15 mouse cellular contexts compared by ENCODE assay signal in genomic region chr11:114793868-114794545, GRCm38 (mm10). TPM values are rescaled to one million over a fixed set of nuclear protein-coding genes. Genes with fewer than 3 reads are reported as not detected.
DNase-seq lines count a peak whose midpoint lies in the region; ATAC-seq and TF ChIP-seq lines count a peak whose summit lies in the region.
"Had no signal": no experiment of that assay in that cellular context is flagged by ENCODE, and none has a peak within 500 bp of the region (broad histone marks: within the 10 kb centered on the region; RNA-seq: fewer than 3 reads in every experiment).

No protein-coding gene starts in this region.

- no peak for DNase-seq in liver, postnatal 0 days
- DNase-seq in forebrain, embryonic 10.5 days (ENCODE audit: extremely low spot score, low spot score): no peak
- no peak for DNase-seq in hindbrain, postnatal 0 days (ENCODE audit: low spot score)
- peak; percentile 28 for DNase-seq in stomach, postnatal 0 days (ENCODE audit: low spot score)
- no peak for DNase-seq in urinary bladder, postnatal 4 days (ENCODE audit: low spot score in 2 of 2)
- DNase-seq in kidney, adult 18-20 months: no peak
- DNase-seq in kidney, postnatal 14 days: no peak
- DNase-seq: gastrocnemius, postnatal 14 days had no signal

- peaks cover 53% of the 10 kb centered on the region for H3K27me3 ChIP-seq in liver, postnatal 0 days (ENCODE audit: insufficient read depth, low read length)
- H3K27me3 ChIP-seq in liver, embryonic 12.5 days (replicated peaks): peaks cover 86% of the 10 kb centered on the region
- H3K27me3 ChIP-seq in forebrain, embryonic 10.5 days (ENCODE audit: poor library complexity, severe bottlenecking): peaks cover 56% of the 10 kb centered on the region
- no peaks in the 10 kb centered on the region for H3K27me3 ChIP-seq in hindbrain, postnatal 0 days (ENCODE audit: insufficient read depth, low read length)
- H3K27me3 ChIP-seq in stomach, postnatal 0 days (ENCODE audit: control insufficient read depth, insufficient read depth, low read length): peaks cover 11% of the 10 kb centered on the region

- H3K27ac ChIP-seq in liver, postnatal 0 days (ENCODE audit: low read depth): no peak overlapping the region
- H3K27ac ChIP-seq in liver, embryonic 12.5 days: no peak overlapping the region
- peak overlapping the region; percentile 95 for H3K27ac ChIP-seq in forebrain, embryonic 10.5 days
- H3K27ac ChIP-seq in hindbrain, postnatal 0 days: peak overlapping the region; percentile 85; the same call in 1 of the 2 replicates
- no peak overlapping the region for H3K27ac ChIP-seq in stomach, postnatal 0 days (replicated peaks)
- H3K27ac ChIP-seq: limb, embryonic 12.5 days; macrophage; stomach, embryonic 15.5 days had no signal

- no peak for TF ChIP-seq CTCF in liver, postnatal 0 days (IDR thresholded peaks at IDR 0.05; ENCODE audit: low read depth)
- no peak for TF ChIP-seq CTCF in hindbrain, postnatal 0 days (IDR thresholded peaks at IDR 0.05; ENCODE audit: low read depth)
- no peak for TF ChIP-seq CTCF in stomach, postnatal 0 days (IDR thresholded peaks at IDR 0.05; ENCODE audit: low read depth)

- H3K9ac ChIP-seq in liver, postnatal 0 days (replicated peaks): no peak overlapping the region
- no peak overlapping the region for H3K9ac ChIP-seq in liver, embryonic 12.5 days
- peak overlapping the region; percentile 25; the same call in 1 of the 2 replicates for H3K9ac ChIP-seq in hindbrain, postnatal 0 days (replicated peaks; ENCODE audit: low read length)
- no peak overlapping the region for H3K9ac ChIP-seq in stomach, postnatal 0 days (ENCODE audit: low read length)
- H3K9ac ChIP-seq: limb, embryonic 12.5 days; stomach, embryonic 15.5 days had no signal

- no peak for TF ChIP-seq EP300 in liver, postnatal 0 days (IDR thresholded peaks at IDR 0.05; ENCODE audit: low read depth)
- TF ChIP-seq EP300 in stomach, postnatal 0 days (optimal IDR thresholded peaks at IDR 0.05): no peak

- H3K4me2 ChIP-seq in liver, postnatal 0 days (ENCODE audit: low read depth, low read length): no peak overlapping the region
- no peak overlapping the region for H3K4me2 ChIP-seq in liver, embryonic 12.5 days
- H3K4me2 ChIP-seq in hindbrain, postnatal 0 days (ENCODE audit: low read depth, low read length): peak overlapping the region; percentile 68
- H3K4me2 ChIP-seq in stomach, postnatal 0 days (replicated peaks; ENCODE audit: low read depth): no peak overlapping the region
- H3K4me2 ChIP-seq: stomach, embryonic 15.5 days had no signal

- no peaks in the 10 kb centered on the region for H3K9me3 ChIP-seq in liver, postnatal 0 days (ENCODE audit: low read length)
- no peaks in the 10 kb centered on the region for H3K9me3 ChIP-seq in liver, embryonic 12.5 days (replicated peaks)
- H3K9me3 ChIP-seq in forebrain, embryonic 10.5 days: no peaks in the 10 kb centered on the region
- no peaks in the 10 kb centered on the region for H3K9me3 ChIP-seq in hindbrain, postnatal 0 days (ENCODE audit: low read length)
- no peaks in the 10 kb centered on the region for H3K9me3 ChIP-seq in stomach, postnatal 0 days (ENCODE audit: control insufficient read depth, low read length)
- H3K9me3 ChIP-seq: limb, embryonic 12.5 days; stomach, embryonic 15.5 days had no signal

- WGBS in liver, postnatal 0 days (ENCODE audit: insufficient replicate concordance): 60% methylated on average over 19 of the region's 19 CpGs
- WGBS in liver, embryonic 12.5 days (ENCODE audit: insufficient replicate concordance): 54% methylated on average over 19 of the region's 19 CpGs
- 71% methylated on average over 19 of the region's 19 CpGs for WGBS in forebrain, embryonic 10.5 days
- 35% methylated on average over 19 of the region's 19 CpGs for WGBS in hindbrain, postnatal 0 days
- 63% methylated on average over 19 of the region's 19 CpGs for WGBS in stomach, postnatal 0 days

- H3K4me3 ChIP-seq in liver, postnatal 0 days (ENCODE audit: low read depth, low read length): no peak overlapping the region
- no peak overlapping the region for H3K4me3 ChIP-seq in liver, embryonic 12.5 days
- peak overlapping the region; percentile 58 for H3K4me3 ChIP-seq in forebrain, embryonic 10.5 days
- H3K4me3 ChIP-seq in hindbrain, postnatal 0 days (ENCODE audit: low read length): no peak overlapping the region
- no peak overlapping the region for H3K4me3 ChIP-seq in stomach, postnatal 0 days (ENCODE audit: low read depth, low read length)
- H3K4me3 ChIP-seq: limb, embryonic 12.5 days; stomach, embryonic 15.5 days had no signal

- peaks cover 12% of the 10 kb centered on the region for H3K4me1 ChIP-seq in liver, postnatal 0 days (ENCODE audit: insufficient read depth)
- H3K4me1 ChIP-seq in liver, embryonic 12.5 days: peaks cover 15% of the 10 kb centered on the region; the same call in 1 of the 2 replicates
- peaks cover 86% of the 10 kb centered on the region for H3K4me1 ChIP-seq in forebrain, embryonic 10.5 days
- peaks cover 46% of the 10 kb centered on the region for H3K4me1 ChIP-seq in hindbrain, postnatal 0 days (ENCODE audit: insufficient read depth, low read length)
- no peaks in the 10 kb centered on the region; the same call in 1 of the 2 replicates for H3K4me1 ChIP-seq in stomach, postnatal 0 days (replicated peaks; ENCODE audit: control insufficient read depth, insufficient read depth)

- no peaks in the 10 kb centered on the region for H3K36me3 ChIP-seq in liver, postnatal 0 days (replicated peaks; ENCODE audit: insufficient read depth, low read length)
- H3K36me3 ChIP-seq in liver, embryonic 12.5 days: no peaks in the 10 kb centered on the region
- H3K36me3 ChIP-seq in forebrain, embryonic 10.5 days (replicated peaks): no peaks in the 10 kb centered on the region
- no peaks in the 10 kb centered on the region for H3K36me3 ChIP-seq in hindbrain, postnatal 0 days (ENCODE audit: insufficient read depth, low read length)
- H3K36me3 ChIP-seq in stomach, postnatal 0 days (ENCODE audit: control insufficient read depth, insufficient read depth, low read length): no peaks in the 10 kb centered on the region
- H3K36me3 ChIP-seq: limb, embryonic 12.5 days; stomach, embryonic 15.5 days had no signal

- ATAC-seq in liver, postnatal 0 days: peak; percentile 9; the same call in 1 of the 2 replicates
- ATAC-seq in liver, embryonic 12.5 days: no peak
- ATAC-seq in hindbrain, postnatal 0 days: no peak
- ATAC-seq in stomach, postnatal 0 days (ENCODE audit: low FRiP score, low TSS enrichment): no peak

RNA-seq across cellular contexts. Expression of gene Btbd17, which starts 1.7 kb away (rescaled TPM):
- polyA plus RNA-seq in liver, postnatal 0 days (2015; fragmentation: Nextera tagmentation; extraction: Ambion mirVana): not detected in 2 replicates
- not detected in 2 replicates for polyA plus RNA-seq in liver, embryonic 12.5 days (2016; fragmentation: Nextera tagmentation; extraction: Ambion mirVana)
- polyA plus RNA-seq in forebrain, embryonic 10.5 days (2016; fragmentation: Nextera tagmentation; extraction: Ambion mirVana): 20.7 and 20.8 TPM in 2 replicates
- 84.6 and 94.0 TPM in 2 replicates for total RNA-seq in hindbrain, postnatal 0 days (2014; rRNA removed)
- 30.4 and 31.1 TPM in 2 replicates for polyA plus RNA-seq in hindbrain, postnatal 0 days (2015; fragmentation: Nextera tagmentation; extraction: Ambion mirVana)
- polyA plus RNA-seq in stomach, postnatal 0 days (2015; fragmentation: Nextera tagmentation; extraction: Ambion mirVana): 0.44 and 0.74 TPM in 2 replicates
- total RNA-seq: CH12.LX had no signal
- polyA plus RNA-seq: macrophage had no signal

RNA-seq across cellular contexts. Expression of gene Gpr142, which starts 4.7 kb away (rescaled TPM):
- polyA plus RNA-seq in liver, postnatal 0 days (2015; fragmentation: Nextera tagmentation; extraction: Ambion mirVana): not detected in 2 replicates
- not detected in 2 replicates for polyA plus RNA-seq in liver, embryonic 12.5 days (2016; fragmentation: Nextera tagmentation; extraction: Ambion mirVana)
- 0.21 TPM in 1 of 2 replicates, not detected in the other for polyA plus RNA-seq in forebrain, embryonic 10.5 days (2016; fragmentation: Nextera tagmentation; extraction: Ambion mirVana)
- total RNA-seq in hindbrain, postnatal 0 days (2014; rRNA removed): 0.58 TPM in 1 of 2 replicates, not detected in the other
- polyA plus RNA-seq in hindbrain, postnatal 0 days (2015; fragmentation: Nextera tagmentation; extraction: Ambion mirVana): not detected in 2 replicates
- 0.08 TPM in 1 of 2 replicates, not detected in the other for polyA plus RNA-seq in stomach, postnatal 0 days (2015; fragmentation: Nextera tagmentation; extraction: Ambion mirVana)
- total RNA-seq: CH12.LX; gastrocnemius, postnatal 14 days had no signal
- polyA plus RNA-seq: heart, postnatal 0 days; large intestine, adult 2 months; limb, embryonic 12.5 days; macrophage had no signal

RNA-seq across cellular contexts. Expression of gene Kif19a, which starts 28.8 kb away (rescaled TPM):
- polyA plus RNA-seq in liver, postnatal 0 days (2015; fragmentation: Nextera tagmentation; extraction: Ambion mirVana): 0.11 and 0.13 TPM in 2 replicates
- 0.13 TPM in 1 of 2 replicates, not detected in the other for polyA plus RNA-seq in liver, embryonic 12.5 days (2016; fragmentation: Nextera tagmentation; extraction: Ambion mirVana)
- 0.33 and 0.71 TPM in 2 replicates for polyA plus RNA-seq in forebrain, embryonic 10.5 days (2016; fragmentation: Nextera tagmentation; extraction: Ambion mirVana)
- total RNA-seq in hindbrain, postnatal 0 days (2014; rRNA removed): 7.4 and 13.5 TPM in 2 replicates
- polyA plus RNA-seq in hindbrain, postnatal 0 days (2015; fragmentation: Nextera tagmentation; extraction: Ambion mirVana): 0.99 and 1.6 TPM in 2 replicates
- 0.35 and 0.58 TPM in 2 replicates for polyA plus RNA-seq in stomach, postnatal 0 days (2015; fragmentation: Nextera tagmentation; extraction: Ambion mirVana)
- polyA plus RNA-seq: limb, embryonic 12.5 days had no signal

RNA-seq across cellular contexts. Expression of gene Gprc5c, which starts 56.9 kb away (rescaled TPM):
- 23.2 and 24.9 TPM in 2 replicates for polyA plus RNA-seq in liver, postnatal 0 days (2015; fragmentation: Nextera tagmentation; extraction: Ambion mirVana)
- 14.3 TPM in 2 replicates for polyA plus RNA-seq in liver, embryonic 12.5 days (2016; fragmentation: Nextera tagmentation; extraction: Ambion mirVana)
- 31.7 and 32.3 TPM in 2 replicates for polyA plus RNA-seq in forebrain, embryonic 10.5 days (2016; fragmentation: Nextera tagmentation; extraction: Ambion mirVana)
- 12.8 and 14.1 TPM in 2 replicates for total RNA-seq in hindbrain, postnatal 0 days (2014; rRNA removed)
- polyA plus RNA-seq in hindbrain, postnatal 0 days (2015; fragmentation: Nextera tagmentation; extraction: Ambion mirVana): 7.5 and 7.8 TPM in 2 replicates
- 10.8 and 11.2 TPM in 2 replicates for polyA plus RNA-seq in stomach, postnatal 0 days (2015; fragmentation: Nextera tagmentation; extraction: Ambion mirVana)
- total RNA-seq: CH12.LX had no signal

Comparison
In these comparisons a context has a peak if more than half of its experiments do, and no peak if none do; other contexts are left out.
1. H3K27ac ChIP-seq: peak in forebrain, embryonic 10.5 days (single experiment) and hindbrain, postnatal 0 days (single experiment); none in liver, postnatal 0 days (single experiment), liver, embryonic 12.5 days (single experiment) and stomach, postnatal 0 days (single experiment).
2. RNA of gene Btbd17, which starts 1.7 kb away (polyA plus RNA-seq): 30.4 to 31.1 TPM in hindbrain, postnatal 0 days and 20.7 to 20.8 TPM in forebrain, embryonic 10.5 days; 0.44 to 0.74 TPM in stomach, postnatal 0 days, not detected in liver, embryonic 12.5 days and not detected in liver, postnatal 0 days; every median in the first group is over 10 times any median in the second.